Mouse (Mus musculus): ENCODE measurements around the gene Oasl1. TPM values are rescaled to one million over a fixed set of nuclear protein-coding genes. Genes with fewer than 3 reads are reported as not detected.
"Not testable (repeated sequence)": the region's sequence is repeated elsewhere in the genome, so short reads cannot be mapped to it uniquely, and the experiment has no call there.

Gene Oasl1
- total RNA-seq, 4 experiments from 2014 or later: 1.7 to 2.4 (median 2.0) TPM

DNA sequence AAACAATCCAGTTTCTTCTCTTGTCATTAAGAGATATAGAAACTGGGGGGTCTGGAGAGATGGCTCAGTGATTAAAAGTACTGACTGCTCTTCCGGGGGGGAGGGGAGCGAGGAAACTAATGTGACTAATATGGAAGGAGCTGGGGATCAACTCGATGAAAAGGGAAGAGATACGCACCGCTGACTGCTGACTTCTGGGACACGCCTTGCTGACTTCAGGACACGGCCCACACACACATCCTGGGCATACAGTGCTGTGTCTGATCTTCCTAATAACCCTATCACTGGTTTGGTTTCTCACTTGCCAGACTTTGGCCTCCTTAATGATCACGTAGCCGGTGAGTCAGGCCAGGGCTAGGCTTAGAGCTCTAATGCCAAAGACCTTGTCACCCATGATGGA, 3.7 kb downstream of the Oasl1 start:
- DNase-seq: no peak

DNA sequence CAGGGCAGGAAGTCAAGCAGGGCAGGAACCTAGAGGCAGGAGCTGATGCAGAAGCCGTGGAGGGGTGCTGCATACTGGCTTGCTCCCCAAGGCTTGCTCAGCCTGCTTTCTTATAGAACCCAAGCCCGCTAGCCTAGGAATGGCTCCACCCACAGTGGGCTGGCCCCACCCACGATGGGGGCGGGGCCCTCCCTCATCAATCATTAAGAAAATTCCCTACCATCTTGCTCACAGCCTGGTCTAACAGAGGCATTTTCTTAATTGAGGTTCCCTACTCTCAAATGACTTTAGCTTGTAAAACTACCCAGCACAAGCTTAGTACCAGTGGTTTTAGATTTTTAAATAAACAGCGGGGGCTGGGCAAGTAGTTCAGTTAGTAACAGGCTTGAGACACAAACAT, 8.6 kb downstream of the Oasl1 start:
- DNase-seq: no peak

DNA sequence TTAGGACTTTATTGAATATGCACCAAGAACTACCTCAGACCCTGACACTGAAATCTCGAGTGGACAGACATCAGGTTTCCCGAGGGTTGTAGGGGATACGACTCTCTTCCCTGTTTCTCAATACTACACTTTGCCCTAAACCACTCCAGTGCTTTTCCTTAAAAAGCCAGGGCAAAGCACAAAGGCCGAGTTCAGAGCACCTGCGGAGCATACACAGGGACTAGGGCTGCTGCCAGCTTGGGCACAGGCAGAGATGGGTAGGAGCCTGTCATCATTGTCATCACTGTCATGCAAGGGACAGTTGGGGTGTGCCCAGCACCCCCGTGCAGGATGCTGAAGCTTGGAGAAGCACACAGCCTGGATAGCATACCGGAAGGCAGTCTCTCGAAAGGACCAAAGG, 10.2 kb downstream of the Oasl1 start:
- DNase-seq: no peak

DNA sequence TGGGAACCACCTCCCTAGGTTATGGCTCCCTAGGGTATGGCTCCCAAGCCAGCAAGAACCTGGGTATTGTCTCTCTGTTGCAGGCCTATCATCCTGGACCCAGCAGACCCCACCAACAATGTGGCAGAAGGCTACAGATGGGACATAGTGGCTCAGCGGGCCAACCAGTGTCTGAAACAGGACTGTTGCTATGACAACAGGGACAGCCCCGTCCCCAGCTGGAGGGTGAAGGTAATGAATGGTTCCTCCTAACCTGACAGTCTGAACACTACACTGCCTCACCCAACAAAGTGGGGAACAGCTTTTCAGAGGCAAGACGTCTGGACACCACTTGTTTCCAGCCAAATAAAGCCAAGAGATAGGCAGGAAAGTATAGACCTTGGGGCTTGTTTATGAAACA, 12.8 kb downstream of the Oasl1 start:
- no peak for DNase-seq

DNA sequence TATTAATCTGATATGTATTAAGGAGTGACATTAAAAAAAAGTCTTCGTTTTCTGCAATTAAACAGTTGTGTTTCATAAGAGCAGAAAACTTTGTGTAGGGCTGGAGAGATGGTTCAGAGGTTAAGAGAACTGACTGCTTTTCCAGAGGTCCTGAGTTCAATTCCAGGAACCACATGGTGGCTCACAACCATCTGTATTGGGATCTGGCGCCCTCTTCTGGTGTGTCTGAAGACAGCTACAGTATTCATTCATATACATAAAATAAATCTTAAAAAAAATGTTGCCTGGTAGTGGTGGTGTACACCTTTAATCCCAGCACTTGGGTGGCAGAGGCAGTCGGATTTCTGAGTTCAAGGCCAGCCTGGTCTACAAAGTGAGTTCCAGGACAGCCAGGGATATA, 18.1 kb downstream of the Oasl1 start:
- not testable (repeated sequence) for DNase-seq

DNA sequence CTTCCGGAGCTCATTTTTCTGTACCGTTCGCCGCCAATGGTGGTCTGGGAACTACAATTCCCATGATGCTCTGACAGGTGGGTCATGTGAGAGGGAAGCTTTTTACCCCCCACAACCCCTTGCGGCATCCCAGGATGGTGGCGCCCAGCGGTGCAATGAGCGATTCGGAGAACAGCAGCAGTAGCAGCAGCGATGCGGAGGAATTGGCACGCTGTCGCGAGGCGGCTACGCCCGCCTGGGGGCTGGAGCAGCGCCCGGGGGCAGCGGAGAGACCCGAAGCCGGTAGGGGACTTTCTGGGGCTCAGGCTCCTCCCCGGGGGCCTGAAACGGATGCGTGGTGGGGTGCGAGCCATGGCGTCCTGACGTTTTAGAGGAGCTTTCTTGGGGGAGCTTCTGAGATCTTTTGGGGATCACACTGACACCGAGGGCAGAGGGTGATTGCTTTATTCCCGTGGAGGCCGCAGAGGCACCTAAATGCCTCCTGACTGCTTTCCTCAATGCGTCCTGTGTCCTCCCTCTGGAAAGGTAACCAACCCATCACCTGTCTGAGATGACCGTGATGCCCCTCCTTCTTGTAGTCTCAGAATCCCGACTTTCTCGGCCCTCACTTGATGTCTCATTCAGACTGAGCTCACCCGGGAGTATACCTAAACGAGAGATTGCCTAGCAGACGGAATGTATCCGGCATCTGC, 19.2 kb downstream of the Oasl1 start, which contains the start of gene 2210016L21Rik:
2210016L21Rik (plus strand) TSS at position 85 of the 692 bp plus-strand sequence.
- peak; percentile 80 for DNase-seq

DNA sequence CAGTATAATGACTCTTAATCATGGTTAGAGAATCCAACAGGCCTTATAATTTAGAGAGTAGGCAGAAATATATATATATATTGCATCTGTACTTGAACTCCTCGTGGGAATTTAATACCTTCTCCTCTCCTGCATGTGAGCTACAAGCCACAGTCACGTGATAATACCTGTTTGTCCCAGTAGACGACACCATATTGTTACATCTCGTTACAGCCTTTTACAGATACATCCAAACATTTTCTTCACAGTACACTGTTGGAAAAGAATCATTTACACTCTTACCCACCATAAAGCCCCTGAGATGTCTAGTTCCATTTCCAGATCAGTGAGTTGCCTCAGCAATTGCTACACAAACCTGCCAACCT, 19.7 kb downstream of the Oasl1 start:
- DNase-seq: no peak

DNA sequence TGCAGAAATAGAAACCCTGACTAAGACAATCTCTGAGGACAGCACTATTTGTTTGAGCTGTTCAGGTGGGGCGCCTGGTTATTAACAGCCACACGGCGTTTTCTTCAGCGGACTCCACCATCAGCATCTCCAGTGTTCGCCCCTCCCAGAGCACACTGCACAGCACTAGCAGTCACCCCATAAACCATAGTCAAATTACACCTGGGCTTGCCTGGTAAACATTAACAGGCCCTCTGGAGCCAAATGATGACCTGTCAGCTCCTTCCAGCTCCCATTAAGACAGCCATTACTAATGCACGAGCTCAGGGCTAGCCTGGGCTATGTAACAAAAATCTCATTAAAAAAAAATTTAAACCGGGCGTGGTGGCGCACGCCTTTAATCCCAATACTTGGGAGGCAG, 22.0 kb downstream of the Oasl1 start:
- DNase-seq: no peak

DNA sequence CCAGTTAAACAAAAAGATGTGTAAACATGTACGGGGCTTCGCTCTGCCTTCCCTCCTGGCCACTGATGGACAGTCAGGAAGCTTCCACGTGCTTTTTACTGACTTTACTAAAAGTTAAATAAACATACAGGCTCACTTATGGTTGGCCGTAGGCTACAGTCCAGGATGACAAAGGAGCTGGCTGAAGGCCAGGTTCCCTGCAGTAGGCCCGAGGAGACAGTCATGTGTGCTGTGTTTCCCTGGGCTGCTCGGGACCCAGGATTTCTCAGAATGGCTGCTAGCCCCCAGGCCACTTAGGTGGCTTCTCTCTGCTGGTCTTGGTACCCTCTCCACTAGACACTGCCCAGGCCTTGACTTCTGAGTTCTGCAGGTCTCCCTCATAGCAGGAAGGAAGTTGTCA, 25.9 kb downstream of the Oasl1 start:
- DNase-seq: no peak

DNA sequence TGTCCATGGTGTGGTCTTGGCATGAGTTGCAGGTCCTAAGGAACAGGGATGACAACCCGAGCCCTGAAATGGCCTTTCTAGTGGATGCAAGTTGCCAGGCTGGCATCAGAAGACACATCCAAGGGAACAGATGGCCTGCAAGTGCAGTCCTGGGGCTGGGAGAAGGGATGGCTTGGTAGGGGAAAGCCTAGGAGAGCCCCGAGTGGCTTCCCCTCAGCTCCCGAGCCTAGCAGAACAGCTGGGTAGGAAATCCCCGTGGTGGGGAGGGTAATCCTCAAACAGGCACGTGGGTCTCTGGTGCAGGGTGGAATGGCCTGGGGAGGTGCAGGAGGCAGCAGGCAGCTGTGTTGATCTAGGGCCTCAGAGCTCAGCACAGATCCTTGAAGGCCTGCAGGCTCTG, 26.3 kb downstream of the Oasl1 start:
- DNase-seq: no peak

DNA sequence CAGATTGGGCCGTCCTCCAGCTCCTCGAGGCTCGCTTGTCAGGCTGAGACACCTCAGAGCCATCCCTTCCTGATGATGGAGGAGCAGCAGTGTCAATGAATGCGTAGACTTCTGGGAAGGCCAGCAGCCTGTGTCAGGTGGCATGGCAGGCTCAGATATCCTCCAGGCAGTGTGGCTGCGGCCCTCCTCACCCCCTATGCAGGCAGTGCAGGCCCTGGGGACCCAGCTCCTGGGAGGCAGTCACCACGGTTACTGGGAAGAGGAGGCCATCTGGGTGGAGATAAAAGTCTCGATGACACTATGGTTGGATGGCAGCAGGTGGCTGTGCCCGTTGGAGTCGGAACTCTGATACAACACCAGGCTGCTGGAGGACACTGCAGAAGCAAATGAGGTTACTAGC, 26.8 kb downstream of the Oasl1 start:
- no peak for DNase-seq

DNA sequence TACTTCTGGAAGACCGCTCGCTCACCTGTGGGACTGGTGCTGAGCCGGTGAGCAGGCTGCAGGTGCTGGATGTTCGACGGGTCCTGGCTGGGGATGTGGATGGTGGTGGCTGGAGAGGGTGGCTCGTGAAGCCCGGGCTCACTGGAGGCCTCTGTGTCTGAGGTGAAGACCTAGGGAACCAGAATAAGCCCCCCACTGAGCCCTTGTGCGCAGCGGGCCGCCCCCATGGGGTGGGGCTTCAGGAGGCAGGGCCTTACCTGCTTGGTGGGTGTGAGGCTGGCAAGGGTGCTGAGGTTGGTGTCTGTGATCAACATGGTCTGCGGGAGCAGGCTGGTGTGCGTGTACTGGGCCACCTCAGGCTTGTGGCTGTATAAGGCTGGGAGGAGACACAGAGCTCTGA, 27.6 kb downstream of the Oasl1 start:
- no peak for DNase-seq

DNA sequence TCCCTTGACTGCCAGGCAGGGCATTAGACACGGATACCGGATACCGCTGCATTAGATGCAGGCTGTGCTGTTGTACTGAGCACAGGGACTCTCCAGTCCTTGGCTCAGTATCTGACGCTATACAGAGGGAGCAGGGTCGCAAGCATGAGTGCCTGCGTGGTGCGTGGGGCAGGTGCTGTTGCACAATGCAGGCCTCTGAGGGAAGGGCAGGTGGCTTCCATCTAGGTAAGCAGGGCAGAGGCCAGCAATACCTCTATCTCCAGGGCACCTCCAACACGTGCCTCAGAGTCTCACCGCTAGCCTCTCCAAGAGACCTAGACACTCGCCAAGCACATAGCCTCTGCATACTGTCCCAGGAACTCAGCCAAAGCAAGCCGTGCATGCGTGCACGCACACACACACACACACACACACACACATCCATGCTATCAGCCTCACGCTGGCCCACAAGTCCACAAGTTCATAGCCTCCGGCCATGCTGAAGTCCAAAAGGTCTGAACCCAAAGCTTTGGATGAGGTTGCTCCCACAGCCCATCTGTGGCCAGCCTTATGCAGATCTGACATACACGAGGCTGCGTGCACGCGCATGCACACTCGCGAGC, 28.3 kb downstream of the Oasl1 start:
- no peak for DNase-seq

DNA sequence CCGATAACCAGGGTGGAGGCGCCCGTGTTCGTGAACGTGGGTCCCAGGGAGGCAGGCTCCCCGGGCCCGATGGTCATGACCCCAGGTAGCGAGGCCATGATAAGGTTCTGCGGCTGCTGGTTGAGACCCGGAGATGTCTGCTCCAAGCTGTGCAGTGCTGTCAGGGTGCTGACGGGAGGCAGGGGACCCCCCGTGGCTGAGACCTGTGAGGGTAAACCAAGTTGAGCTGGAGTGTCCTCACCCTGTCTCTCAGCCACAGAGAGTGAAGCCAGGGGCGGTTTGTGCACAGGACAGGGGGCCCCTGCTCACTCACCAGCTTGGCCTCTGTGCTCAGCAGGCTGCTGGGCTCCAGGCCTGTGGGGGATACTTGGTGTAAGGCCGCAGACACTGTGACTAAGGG, 30.3 kb downstream of the Oasl1 start:
- DNase-seq: no peak

DNA sequence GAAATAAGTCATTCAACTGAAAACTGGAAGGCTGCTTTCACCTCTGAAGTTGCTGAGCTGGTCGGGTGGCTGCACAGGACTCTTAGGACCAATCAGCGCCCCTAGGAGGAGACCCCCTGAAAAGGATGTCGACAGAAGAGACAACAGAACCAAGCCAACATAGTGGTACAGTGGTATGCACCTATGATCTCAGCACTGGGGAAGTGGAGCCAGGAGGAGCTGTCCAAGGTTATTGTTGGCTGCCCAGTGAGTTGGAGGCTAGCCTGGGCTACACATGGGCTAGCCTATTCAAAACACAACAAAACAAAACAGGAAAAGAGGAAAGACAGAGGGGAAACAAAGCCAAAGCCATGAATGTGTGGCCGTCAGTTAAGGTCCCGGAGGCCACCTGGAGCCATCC, 35.0 kb downstream of the Oasl1 start:
- DNase-seq: no peak

DNA sequence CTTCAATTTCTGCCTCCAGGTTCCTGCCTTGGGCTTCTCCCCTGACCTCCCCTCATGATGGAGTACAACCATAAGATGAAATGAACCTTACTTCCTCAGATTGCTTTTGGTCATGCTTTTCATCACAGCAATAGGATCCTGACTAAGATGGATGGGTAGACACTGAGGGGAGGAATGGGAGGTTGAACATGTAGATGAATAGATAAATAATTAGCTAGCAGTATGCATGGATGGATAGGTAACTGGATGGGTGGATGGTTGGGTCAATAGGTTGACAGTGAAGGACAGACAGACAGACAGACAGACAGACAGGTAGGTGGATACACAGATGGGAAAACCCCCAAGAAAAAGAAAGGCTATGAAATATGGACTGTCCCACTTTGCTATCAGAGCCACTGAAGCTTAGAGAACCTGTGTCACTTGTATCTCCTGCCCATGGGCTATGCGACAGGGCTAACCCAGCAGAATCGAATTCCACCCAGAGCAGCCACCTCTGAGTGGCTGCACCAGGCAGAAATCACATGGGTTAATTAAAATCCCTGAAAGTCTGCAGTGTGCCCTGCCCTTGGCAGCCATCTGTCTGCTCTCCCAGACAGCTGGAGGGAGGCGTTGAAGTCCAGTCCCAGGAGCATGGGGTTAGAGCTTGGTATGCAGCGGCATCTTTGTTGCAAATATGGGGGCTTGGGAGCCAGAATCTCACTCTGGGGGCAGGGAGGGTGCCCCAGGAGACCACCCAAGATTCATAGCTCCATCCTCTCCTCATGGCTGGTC, 38.7 kb downstream of the Oasl1 start:
- no peak for DNase-seq

DNA sequence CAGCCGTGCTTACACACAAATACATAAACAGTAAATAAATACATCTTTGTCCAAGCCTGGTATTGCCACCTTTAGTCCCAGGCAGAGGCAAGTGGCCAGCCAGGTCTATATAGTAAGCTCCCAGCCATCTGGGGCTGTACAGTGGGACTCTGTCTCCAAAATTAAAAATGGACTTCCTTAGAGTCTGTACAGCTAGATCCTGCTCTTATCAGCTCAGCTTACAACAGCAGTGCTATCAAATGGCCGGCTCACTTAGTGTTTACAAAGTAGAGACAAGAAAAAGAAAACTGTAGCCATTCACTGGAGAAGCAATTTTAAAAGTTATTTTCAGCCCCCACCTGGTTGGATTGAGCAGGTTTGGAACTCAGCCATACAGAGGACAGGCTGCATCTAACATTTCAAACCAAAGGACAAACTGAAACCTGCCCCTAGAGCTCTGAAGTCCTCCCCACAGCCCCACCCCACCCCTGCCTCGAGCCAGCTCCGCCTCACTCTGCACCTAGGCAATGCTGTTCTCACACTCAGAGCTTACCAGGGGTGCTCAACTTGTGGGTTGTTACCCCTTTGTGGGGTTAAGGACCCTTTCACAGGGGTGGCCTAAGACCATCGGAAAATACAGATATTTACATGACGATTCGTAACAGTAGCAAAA, 41.4 kb downstream of the Oasl1 start:
- DNase-seq: no peak

DNA sequence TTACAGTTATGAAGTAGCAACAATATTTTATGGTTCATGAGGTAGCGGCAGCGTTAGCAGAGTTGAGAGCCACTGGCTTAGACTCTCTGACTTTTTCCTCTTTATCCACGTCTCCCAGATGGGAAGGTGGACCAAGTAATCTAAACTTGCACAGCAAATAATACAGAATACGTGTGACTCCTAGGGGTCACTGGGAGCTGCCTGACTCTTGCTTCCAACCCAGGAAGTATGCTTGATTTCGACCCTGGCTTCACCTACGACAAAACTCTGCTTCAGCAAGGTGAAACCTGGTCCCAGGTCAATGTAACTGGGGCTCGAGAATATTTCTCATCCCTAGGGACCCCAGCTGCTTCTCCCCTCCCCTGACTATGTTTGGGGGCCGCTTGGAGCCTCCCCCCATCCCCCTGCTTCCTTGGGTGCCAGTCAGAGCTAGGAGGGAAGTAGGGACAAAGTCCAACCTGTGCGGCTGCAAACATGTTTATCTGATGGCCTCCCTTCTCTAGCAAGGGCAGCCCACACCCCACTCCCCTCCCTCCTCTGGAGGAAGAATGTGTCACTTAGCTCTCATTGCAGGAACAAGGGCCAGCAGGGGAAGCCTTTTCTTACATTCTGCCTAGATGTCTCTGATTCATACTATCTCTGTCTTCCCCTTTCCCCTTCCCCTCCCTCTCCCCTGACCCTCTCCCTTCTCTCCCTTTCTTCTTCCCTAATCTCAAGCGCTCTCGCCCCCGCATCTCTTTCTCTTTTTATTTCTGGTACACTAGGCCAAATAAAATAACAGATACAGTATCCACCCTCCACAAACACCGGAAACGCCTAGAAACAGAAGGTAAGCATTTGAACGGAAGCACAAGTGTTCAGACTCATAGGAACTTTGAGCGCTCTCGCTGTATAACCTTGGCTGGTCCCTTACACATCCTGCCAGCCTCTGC, 42.2 kb downstream of the Oasl1 start:
- no peak for DNase-seq

DNA sequence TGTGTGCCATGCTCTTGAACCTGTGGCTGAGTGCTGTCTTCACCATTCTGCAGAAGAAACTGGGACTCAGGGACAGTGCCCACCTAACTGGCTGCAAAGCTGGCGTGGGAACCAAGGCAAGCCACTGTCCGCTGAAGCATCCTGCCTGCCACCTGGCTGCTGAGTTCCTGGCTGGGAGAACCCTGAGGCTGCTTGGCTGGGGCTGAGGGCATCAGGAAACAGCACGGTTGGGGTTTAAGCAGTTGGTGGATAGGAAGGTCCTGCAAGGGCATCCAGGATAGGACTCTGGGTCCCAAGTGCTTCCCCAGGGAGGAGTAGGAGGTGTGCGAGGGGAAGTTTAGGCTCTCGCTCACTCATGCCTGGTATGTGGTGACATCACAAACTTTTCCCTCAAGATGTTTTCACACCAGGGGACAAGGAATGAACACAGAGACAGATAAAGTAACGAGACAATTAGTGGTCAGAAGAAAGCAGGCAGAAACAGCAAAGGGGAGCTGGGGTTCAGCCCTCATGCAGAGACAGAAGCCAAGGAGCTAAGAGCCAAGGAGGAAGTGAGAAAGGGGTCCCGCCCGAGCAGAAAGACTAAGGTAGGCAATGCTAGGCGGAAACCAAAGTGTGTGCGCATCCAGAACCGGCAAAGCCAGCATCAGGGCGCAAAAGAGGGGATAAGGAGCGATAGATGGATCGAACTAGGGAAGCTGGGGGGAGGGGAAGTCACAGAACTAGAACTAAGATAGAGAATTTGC, 44.7 kb downstream of the Oasl1 start:
- DNase-seq: no peak

DNA sequence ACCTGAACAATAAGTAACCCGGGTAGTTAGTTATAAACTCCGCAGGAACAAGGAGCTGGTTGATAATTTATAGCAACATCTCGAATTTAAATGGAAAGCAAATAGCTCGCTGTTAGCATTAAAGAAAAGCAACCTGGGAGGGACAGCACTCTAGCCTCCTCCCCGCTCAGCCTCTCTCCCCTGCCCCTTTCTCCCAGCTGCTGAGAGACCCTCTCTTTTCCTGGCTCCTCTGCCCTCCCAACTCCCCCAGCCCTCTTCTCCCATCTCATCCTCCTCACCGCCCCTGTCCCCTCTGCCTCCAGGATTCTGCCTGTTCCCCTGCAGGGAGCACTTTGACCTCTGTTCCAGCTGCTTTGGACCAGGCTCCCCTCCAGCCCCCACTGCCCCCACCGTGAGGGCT, 45.6 kb downstream of the Oasl1 start:
- no peak for DNase-seq

DNA sequence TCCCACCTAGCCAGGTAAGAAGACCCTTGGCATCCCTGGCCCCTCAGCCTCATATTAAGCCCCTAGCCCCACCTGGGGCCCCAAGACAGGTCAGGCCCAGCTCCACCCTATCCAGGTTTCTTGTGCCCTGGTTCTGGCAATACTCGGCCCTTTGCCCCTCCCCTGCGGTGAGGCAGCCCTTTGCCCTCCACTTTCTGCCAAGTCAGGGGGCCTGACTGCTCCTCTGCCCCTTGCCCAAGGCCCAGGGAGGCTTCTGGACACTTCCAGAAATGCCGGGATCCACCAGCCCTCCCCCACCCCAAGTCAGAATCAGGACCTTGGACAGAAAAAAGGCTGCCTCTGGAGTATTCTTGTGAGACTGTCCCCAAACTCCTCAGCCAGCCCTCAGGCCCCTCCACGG, 46.0 kb downstream of the Oasl1 start:
- DNase-seq: no peak

All from adrenal gland, adult 8-10 months (tissue).